Mouse (Mus musculus): ENCODE measurements around the gene Gm42688. TPM values are rescaled to one million over a fixed set of nuclear protein-coding genes. Genes with fewer than 3 reads are reported as not detected.
A peak's percentile ranks its signal among the peaks of the same experiment; 100 is the strongest.

Gm42688 gene
- polyA plus RNA-seq (2011; ENCODE audit: insufficient read depth, insufficient read length, low read depth, missing spikeins): 0.45 and 1.2 TPM in 2 replicates

- Histone ChIP-seq H3K36me3 (ENCODE audit: control insufficient read depth, insufficient read depth, low read length, poor library complexity, severe bottlenecking) (no peaks in the 10 kb centered on the region), H3K9me3 (replicated peaks; ENCODE audit: control insufficient read depth, insufficient read depth, low read length, poor library complexity, severe bottlenecking) (no peaks in the 10 kb centered on the region), H3K27me3 (ENCODE audit: control insufficient read depth, insufficient read depth, low read length, poor library complexity, severe bottlenecking) (no peaks in the 10 kb centered on the region), H3K9ac (ENCODE audit: low read depth, poor library complexity, severe bottlenecking) (peak within 1 kb of the TSS; percentile 42), H3K4me1 (ENCODE audit: control insufficient read depth, insufficient read depth, low read length) (no peaks in the 10 kb centered on the region), H3K27ac (ENCODE audit: insufficient read depth, low read length) (no peak within 1 kb of the TSS), H3K4me3 (ENCODE audit: low read depth, low read length) (peak within 1 kb of the TSS; percentile 87)
- TF ChIP-seq POLR2A (IDR thresholded peaks at IDR 0.05; ENCODE audit: insufficient read depth, low read length) (no peak), CTCF (IDR thresholded peaks at IDR 0.05; ENCODE audit: low read depth, low read length) (peak; percentile 46)
Observed at GRCm38 (mm10) chr6:83101316-83101687, at the start of gene Gm42688, which contains the start of gene Ccdc142. TSS of gene Gm42688 (plus strand) at chr6:83101617. TSS of gene Ccdc142 (plus strand) at chr6:83101601.

GRCm38 (mm10) chr6:83053136-83053960, 48.1 kb upstream of the Gm42688 start:
- peak overlapping the region; percentile 80 for H3K4me3 ChIP-seq (ENCODE audit: low read depth, low read length)
- H3K9me3 ChIP-seq (replicated peaks; ENCODE audit: control insufficient read depth, insufficient read depth, low read length, poor library complexity, severe bottlenecking): no peaks in the 10 kb centered on the region
- TF ChIP-seq CTCF (IDR thresholded peaks at IDR 0.05; ENCODE audit: low read depth, low read length) (no peak), POLR2A (IDR thresholded peaks at IDR 0.05; ENCODE audit: insufficient read depth, low read length) (no peak), EP300 (IDR thresholded peaks at IDR 0.05; ENCODE audit: insufficient read depth, low read depth, low read length) (no peak)
- peak overlapping the region; percentile 69 for H3K9ac ChIP-seq (ENCODE audit: low read depth, poor library complexity, severe bottlenecking)
- H3K27ac ChIP-seq (ENCODE audit: insufficient read depth, low read length): no peak overlapping the region
- H3K4me1 ChIP-seq (ENCODE audit: control insufficient read depth, insufficient read depth, low read length): peaks cover 4% of the 10 kb centered on the region
- H3K36me3 ChIP-seq (ENCODE audit: control insufficient read depth, insufficient read depth, low read length, poor library complexity, severe bottlenecking): peaks cover 5% of the 10 kb centered on the region; the same call in 1 of the 2 replicates
- no peaks in the 10 kb centered on the region for H3K27me3 ChIP-seq (ENCODE audit: control insufficient read depth, insufficient read depth, low read length, poor library complexity, severe bottlenecking)

- peaks cover 5% of the 10 kb centered on the region; the same call in 1 of the 2 replicates for H3K36me3 ChIP-seq (ENCODE audit: control insufficient read depth, insufficient read depth, low read length, poor library complexity, severe bottlenecking)
- TF ChIP-seq CTCF (IDR thresholded peaks at IDR 0.05; ENCODE audit: low read depth, low read length) (no peak), EP300 (IDR thresholded peaks at IDR 0.05; ENCODE audit: insufficient read depth, low read depth, low read length) (peak; percentile 54; the same call in 1 of the 2 replicates), POLR2A (IDR thresholded peaks at IDR 0.05; ENCODE audit: insufficient read depth, low read length) (peak; percentile 58)
- no peaks in the 10 kb centered on the region for H3K9me3 ChIP-seq (replicated peaks; ENCODE audit: control insufficient read depth, insufficient read depth, low read length, poor library complexity, severe bottlenecking)
- H3K4me1 ChIP-seq (ENCODE audit: control insufficient read depth, insufficient read depth, low read length): peaks cover 4% of the 10 kb centered on the region
- H3K4me3 ChIP-seq (ENCODE audit: low read depth, low read length): peak within 1 kb of the TSS; percentile 80
- H3K9ac ChIP-seq (ENCODE audit: low read depth, poor library complexity, severe bottlenecking): peak within 1 kb of the TSS; percentile 91
- no peaks in the 10 kb centered on the region for H3K27me3 ChIP-seq (ENCODE audit: control insufficient read depth, insufficient read depth, low read length, poor library complexity, severe bottlenecking)
- 0 out of 2 replicates have a peak within 1 kb of the TSS, but pooled peaks have one; percentile 5 for H3K27ac ChIP-seq (ENCODE audit: insufficient read depth, low read length)
Observed at GRCm38 (mm10) chr6:83054074-83054851, 47.2 kb upstream of the Gm42688 start, which contains the start of gene Aup1. TSS of gene Aup1 (plus strand) at chr6:83054521.

- Histone ChIP-seq H3K9me3 (replicated peaks; ENCODE audit: control insufficient read depth, insufficient read depth, low read length, poor library complexity, severe bottlenecking) (no peaks in the 10 kb centered on the region), H3K27ac (ENCODE audit: insufficient read depth, low read length) (0 out of 2 replicates have a peak within 1 kb of the TSS, but pooled peaks have one; percentile 5), H3K27me3 (ENCODE audit: control insufficient read depth, insufficient read depth, low read length, poor library complexity, severe bottlenecking) (no peaks in the 10 kb centered on the region), H3K4me3 (ENCODE audit: low read depth, low read length) (peak within 1 kb of the TSS; percentile 80), H3K36me3 (ENCODE audit: control insufficient read depth, insufficient read depth, low read length, poor library complexity, severe bottlenecking) (peaks cover 5% of the 10 kb centered on the region; the same call in 1 of the 2 replicates), H3K4me1 (ENCODE audit: control insufficient read depth, insufficient read depth, low read length) (peaks cover 4% of the 10 kb centered on the region), H3K9ac (ENCODE audit: low read depth, poor library complexity, severe bottlenecking) (peak within 1 kb of the TSS; percentile 91)
- TF ChIP-seq CTCF (IDR thresholded peaks at IDR 0.05; ENCODE audit: low read depth, low read length) (peak; percentile 65), EP300 (IDR thresholded peaks at IDR 0.05; ENCODE audit: insufficient read depth, low read depth, low read length) (no peak), POLR2A (IDR thresholded peaks at IDR 0.05; ENCODE audit: insufficient read depth, low read length) (no peak)
Observed at GRCm38 (mm10) chr6:83054871-83055431, 46.5 kb upstream of the Gm42688 start, which contains the start of gene Htra2. TSS of gene Htra2 (minus strand) at chr6:83055273.

GRCm38 (mm10) chr6:83057790-83058189, 43.6 kb upstream of the Gm42688 start, which contains the start of gene Dqx1:
TSS of gene Dqx1 (plus strand) at chr6:83057844.
- H3K36me3 ChIP-seq (ENCODE audit: control insufficient read depth, insufficient read depth, low read length, poor library complexity, severe bottlenecking): peaks cover 5% of the 10 kb centered on the region; the same call in 1 of the 2 replicates
- H3K4me1 ChIP-seq (ENCODE audit: control insufficient read depth, insufficient read depth, low read length): peaks cover 4% of the 10 kb centered on the region
- H3K27ac ChIP-seq (ENCODE audit: insufficient read depth, low read length): no peak within 1 kb of the TSS
- peak within 1 kb of the TSS; percentile 39 for H3K4me3 ChIP-seq (ENCODE audit: low read depth, low read length)
- TF ChIP-seq EP300 (IDR thresholded peaks at IDR 0.05; ENCODE audit: insufficient read depth, low read depth, low read length): no peak
- no peak for TF ChIP-seq POLR2A (IDR thresholded peaks at IDR 0.05; ENCODE audit: insufficient read depth, low read length)
- no peak for TF ChIP-seq CTCF (IDR thresholded peaks at IDR 0.05; ENCODE audit: low read depth, low read length)
- H3K27me3 ChIP-seq (ENCODE audit: control insufficient read depth, insufficient read depth, low read length, poor library complexity, severe bottlenecking): no peaks in the 10 kb centered on the region
- no peaks in the 10 kb centered on the region for H3K9me3 ChIP-seq (replicated peaks; ENCODE audit: control insufficient read depth, insufficient read depth, low read length, poor library complexity, severe bottlenecking)
- 0 out of 2 replicates have a peak within 1 kb of the TSS, but pooled peaks have one; percentile 14 for H3K9ac ChIP-seq (ENCODE audit: low read depth, poor library complexity, severe bottlenecking)

Measured in ES-Bruce4 (cell line).